Mouse (Mus musculus) neural tube, embryonic 15.5 days (tissue): ENCODE results near the gene Trem3. TPM values are rescaled to one million over a fixed set of nuclear protein-coding genes. Genes with fewer than 3 reads are reported as not detected.
A peak's percentile ranks its signal among the peaks of the same experiment; 100 is the strongest.

ENCODE experiments used
- ATAC-seq: fragments of 200-750 bp; cut with Nextera tagmentation; 2 replicates; pipeline ENCODE4 v1.8.0; 2017; ENCODE audit warnings: mild to moderate bottlenecking, moderate TSS enrichment, moderate library complexity; ENCODE audit not compliant: low FRiP score
- H3K27ac ChIP-seq: fragments of 300-500 bp; sonication (generic); replicated peaks from 2 replicates; pipeline ENCODE4 v1.5.1; 2015; ENCODE audit warnings: mild to moderate bottlenecking, inconsistent platforms
- H3K27me3 ChIP-seq: fragments of 300-500 bp; sonication (generic); replicated peaks from 2 replicates; pipeline ENCODE4 v1.6.1; 2015; ENCODE audit warnings: inconsistent platforms
- H3K36me3 ChIP-seq: fragments of 300-500 bp; sonication (generic); 2 replicates; pipeline ENCODE4 v1.6.1; 2015; ENCODE audit warnings: inconsistent platforms
- H3K4me1 ChIP-seq: fragments of 300-500 bp; sonication (generic); 2 replicates; pipeline ENCODE4 v1.6.1; 2015; ENCODE audit warnings: inconsistent platforms
- H3K4me2 ChIP-seq: fragments of 300-500 bp; sonication (generic); 2 replicates; pipeline ENCODE4 v1.6.1; 2015; ENCODE audit warnings: inconsistent platforms, mild to moderate bottlenecking, moderate library complexity
- H3K4me3 ChIP-seq: fragments of 300-500 bp; sonication (generic); replicated peaks from 2 replicates; pipeline ENCODE4 v1.5.1; 2015; ENCODE audit warnings: mild to moderate bottlenecking, inconsistent platforms
- H3K9ac ChIP-seq: fragments of 300-500 bp; sonication (generic); replicated peaks from 2 replicates; pipeline ENCODE4 v1.6.1; 2015; ENCODE audit warnings: mild to moderate bottlenecking, inconsistent platforms
- H3K9me3 ChIP-seq: fragments of 300-500 bp; sonication (generic); replicated peaks from 2 replicates; pipeline ENCODE4 v1.6.1; 2016; ENCODE audit warnings: inconsistent platforms
- WGBS: fragments of 180-500 bp; shearing (Covaris S2); methylation state at CpG from one replicate; pipeline ENCODE4 v1.1.7; 2015; ENCODE audit warnings: mixed read lengths; 5-methylcytosine and 5-hydroxymethylcytosine counted together
- polyA plus RNA-seq: library from polyadenylated mRNA; unstranded; fragments of >200 nt; fragmentation: Nextera tagmentation; extraction: Ambion mirVana; gene quantifications from 2 replicates; pipeline ENCODE4 v1.2.1, GENCODE M21; 2015

The Trem3 gene
- polyA plus RNA-seq, 1 experiment from 2014 or later = not detected

DNA sequence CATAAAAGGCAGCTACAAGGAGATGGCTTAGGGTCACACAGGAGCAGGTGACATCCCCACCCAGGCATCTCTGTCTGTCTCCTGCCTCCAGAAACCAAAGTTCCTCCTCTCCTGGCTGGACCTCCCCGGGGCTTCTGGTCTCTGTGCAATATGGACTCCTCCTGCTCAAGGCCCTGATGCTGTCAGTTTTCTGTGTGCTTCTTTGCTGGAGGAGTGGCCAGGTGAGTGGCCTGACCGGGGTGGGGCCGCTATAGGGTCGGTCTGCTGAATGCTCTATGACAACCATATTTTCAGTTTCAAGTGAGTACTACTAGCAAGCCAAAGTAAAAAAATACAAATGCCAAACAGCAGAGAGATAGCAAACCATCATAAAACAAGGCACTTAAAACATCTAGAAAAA is 25.0 kb downstream of the Trem3 start:
- 92% methylated on average over 4 of the region's 4 CpGs for WGBS
- no peak for ATAC-seq
- no peaks in the 10 kb centered on the region for H3K9me3 ChIP-seq
- H3K4me2 ChIP-seq = no peak overlapping the region
- no peaks in the 10 kb centered on the region for H3K36me3 ChIP-seq
- no peaks in the 10 kb centered on the region for H3K4me1 ChIP-seq
- H3K27me3 ChIP-seq = no peaks in the 10 kb centered on the region
- H3K27ac ChIP-seq = no peak overlapping the region
- no peak overlapping the region for H3K4me3 ChIP-seq
- no peak overlapping the region for H3K9ac ChIP-seq

DNA sequence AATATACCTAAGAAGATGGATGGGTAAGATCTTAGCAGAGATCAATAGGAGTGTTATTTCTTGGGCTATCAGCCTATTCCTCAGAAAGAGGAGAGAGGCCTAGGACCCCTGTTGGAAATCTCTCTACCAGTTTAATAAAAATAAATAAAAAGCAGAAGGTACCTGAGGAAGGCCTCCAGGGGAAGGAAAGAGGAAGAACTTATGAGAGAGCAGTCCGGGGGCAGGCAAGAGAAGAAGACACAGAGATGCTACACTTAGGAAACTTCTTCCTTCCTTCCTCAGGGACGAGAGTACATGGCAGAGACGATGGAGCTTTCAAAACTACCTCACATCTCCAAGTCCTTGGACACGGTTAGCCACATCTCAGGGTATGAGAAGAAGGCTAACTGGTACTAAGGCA is 26.5 kb downstream of the Trem3 start:
- H3K4me1 ChIP-seq = no peaks in the 10 kb centered on the region

DNA sequence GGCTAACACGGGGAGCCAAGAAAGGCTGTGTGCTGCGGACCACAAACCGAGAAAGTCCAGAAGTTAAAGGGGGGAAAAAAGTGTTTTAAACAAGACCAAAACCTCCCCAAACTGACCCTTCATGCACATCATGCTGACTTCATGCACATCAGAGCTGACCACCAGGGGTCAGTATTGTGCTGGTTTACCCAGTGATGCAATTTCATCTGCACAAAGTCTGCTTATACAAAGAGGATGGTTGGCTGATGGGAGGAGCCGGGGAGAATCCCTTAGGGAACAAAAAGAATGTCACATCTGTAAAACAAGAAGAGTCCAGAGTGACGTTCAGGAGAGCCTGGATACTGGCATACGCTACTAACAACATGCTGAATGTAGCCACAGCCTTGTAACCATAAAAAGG is 27.3 kb downstream of the Trem3 start:
- Histone ChIP-seq H3K9me3 (no peaks in the 10 kb centered on the region), H3K4me1 (no peaks in the 10 kb centered on the region)
- no peak for ATAC-seq

More for the DNA sequence above, 26.5 kb downstream of the Trem3 start:
- H3K27me3 ChIP-seq = no peaks in the 10 kb centered on the region
- WGBS = 84% methylated on average over 4 of the region's 4 CpGs
- ATAC-seq = no peak
- H3K27ac ChIP-seq = no peak overlapping the region
- no peaks in the 10 kb centered on the region for H3K36me3 ChIP-seq
- H3K9me3 ChIP-seq = no peaks in the 10 kb centered on the region
- H3K4me2 ChIP-seq = no peak overlapping the region
- H3K9ac ChIP-seq = no peak overlapping the region
- no peak overlapping the region for H3K4me3 ChIP-seq

DNA sequence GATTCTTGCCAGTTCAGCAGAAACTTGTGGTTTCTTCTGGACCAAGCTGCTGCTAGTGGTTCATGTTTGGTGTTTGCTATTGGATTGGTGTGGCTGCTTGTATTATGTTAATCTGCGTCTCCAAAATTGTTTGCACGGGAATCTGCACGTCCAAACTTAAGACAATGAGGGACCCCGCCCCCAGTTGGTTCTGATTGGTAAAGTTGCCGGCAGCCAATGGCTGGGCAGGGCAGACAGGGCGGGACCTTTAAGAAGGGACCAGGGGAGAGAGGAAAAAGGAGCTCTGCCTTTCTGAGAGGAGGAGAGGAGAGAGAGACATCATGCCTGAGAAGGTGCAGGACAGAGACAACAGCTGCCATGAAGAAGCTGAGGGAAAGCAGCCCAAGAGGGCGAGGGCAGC is 28.2 kb downstream of the Trem3 start:
- Histone ChIP-seq H3K4me3 (no peak overlapping the region), H3K36me3 (no peaks in the 10 kb centered on the region), H3K9ac (no peak overlapping the region), H3K27me3 (no peaks in the 10 kb centered on the region), H3K4me2 (no peak overlapping the region), H3K9me3 (no peaks in the 10 kb centered on the region), H3K27ac (no peak overlapping the region), H3K4me1 (no peaks in the 10 kb centered on the region)
- 59% methylated on average over 7 of the region's 7 CpGs for WGBS
- no peak for ATAC-seq

More for the DNA sequence above, 27.3 kb downstream of the Trem3 start:
- no peak overlapping the region for H3K4me2 ChIP-seq
- H3K9ac ChIP-seq = no peak overlapping the region
- WGBS = 29% methylated on average over 6 of the region's 6 CpGs
- H3K4me3 ChIP-seq = no peak overlapping the region
- no peaks in the 10 kb centered on the region for H3K36me3 ChIP-seq
- no peak overlapping the region for H3K27ac ChIP-seq
- no peaks in the 10 kb centered on the region for H3K27me3 ChIP-seq

DNA sequence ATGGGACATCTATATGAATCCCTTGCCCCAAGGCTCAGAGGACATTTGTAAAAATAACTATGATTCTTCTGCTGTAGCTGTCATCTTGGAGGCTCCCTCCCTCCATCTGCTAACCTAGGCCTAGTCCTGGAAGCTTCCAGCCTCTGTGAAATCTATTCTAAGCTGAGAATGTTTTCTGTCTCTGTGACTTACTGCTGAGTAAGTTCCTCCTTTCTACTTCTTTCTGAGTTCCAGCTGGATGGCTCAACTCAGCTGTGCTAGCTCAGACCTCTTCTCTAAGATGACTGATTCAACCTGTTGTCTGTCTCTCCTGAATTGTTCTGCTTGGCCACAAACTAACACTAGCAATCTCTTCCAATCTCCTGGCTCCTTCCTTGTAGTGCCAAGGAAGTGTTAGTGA is 30.8 kb downstream of the Trem3 start:
- no peaks in the 10 kb centered on the region for H3K9me3 ChIP-seq
- H3K27ac ChIP-seq = no peak overlapping the region
- H3K27me3 ChIP-seq = no peaks in the 10 kb centered on the region
- no peak overlapping the region for H3K9ac ChIP-seq
- no peak overlapping the region for H3K4me2 ChIP-seq
- H3K36me3 ChIP-seq = no peaks in the 10 kb centered on the region
- H3K4me3 ChIP-seq = no peak overlapping the region
- peaks cover 9% of the 10 kb centered on the region; the same call in 1 of the 2 replicates for H3K4me1 ChIP-seq
- ATAC-seq = no peak

DNA sequence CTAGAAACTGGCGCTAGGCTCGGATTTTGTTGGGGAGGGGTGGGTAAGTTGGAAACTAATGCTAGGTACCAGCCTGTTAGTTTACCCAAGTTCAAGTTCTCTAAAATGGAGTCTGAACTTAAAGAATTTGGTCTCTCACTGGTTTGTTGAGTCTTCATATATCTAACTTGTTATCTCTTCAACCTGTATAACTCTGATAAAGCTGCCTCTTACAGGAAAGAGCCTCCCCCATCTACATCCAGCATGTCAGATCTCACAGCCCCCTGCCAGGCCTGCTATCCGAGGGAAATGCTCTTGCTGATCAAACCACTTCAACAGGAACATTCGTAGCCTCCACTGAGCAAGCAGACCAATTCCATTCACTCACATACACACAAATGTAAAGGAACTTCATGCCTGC is 31.4 kb downstream of the Trem3 start:
- Histone ChIP-seq H3K9ac (no peak overlapping the region), H3K4me1 (peaks cover 9% of the 10 kb centered on the region; the same call in 1 of the 2 replicates), H3K36me3 (no peaks in the 10 kb centered on the region), H3K27ac (no peak overlapping the region), H3K4me3 (no peak overlapping the region), H3K4me2 (no peak overlapping the region), H3K9me3 (no peaks in the 10 kb centered on the region), H3K27me3 (no peaks in the 10 kb centered on the region)
- WGBS = 91% methylated on average over 4 of the region's 4 CpGs
- no peak for ATAC-seq

DNA sequence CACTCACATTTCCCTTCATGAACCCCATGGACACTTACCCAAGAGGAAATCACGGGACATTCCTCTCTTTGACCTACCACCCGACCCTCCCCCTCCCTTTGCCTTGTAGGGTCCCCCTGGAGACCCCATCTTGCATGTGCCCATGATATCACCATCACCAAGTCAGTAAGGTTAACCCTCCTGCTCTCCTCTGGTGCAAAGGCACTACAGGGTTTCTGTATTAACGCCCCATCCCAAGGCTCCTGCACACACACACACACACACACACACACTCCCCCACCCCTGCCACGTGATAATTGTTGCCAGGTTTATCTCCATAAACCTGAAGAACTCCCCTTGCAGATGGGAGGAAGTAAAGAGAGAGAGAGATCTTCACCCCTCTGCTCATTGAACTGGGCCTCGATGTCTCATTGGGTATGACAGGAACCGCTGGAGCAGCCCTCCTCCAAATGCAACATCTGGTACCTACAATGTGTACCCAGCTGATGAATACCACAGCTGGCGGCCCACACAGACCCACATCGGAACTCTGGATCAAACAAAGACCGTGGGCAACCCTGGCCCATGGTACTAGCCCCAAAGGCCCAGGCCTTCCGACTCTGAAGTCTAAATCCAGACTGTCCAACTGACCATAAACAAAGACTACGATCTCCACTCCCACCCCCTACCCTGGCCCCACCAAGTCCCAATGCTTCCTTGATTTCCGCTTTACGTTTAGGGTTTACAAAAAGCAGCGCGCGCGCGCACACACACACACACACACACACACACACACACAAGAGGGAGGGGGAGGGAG is 33.6 kb downstream of the Trem3 start:
- Histone ChIP-seq H3K27ac (no peak overlapping the region), H3K27me3 (no peaks in the 10 kb centered on the region), H3K4me1 (peaks cover 9% of the 10 kb centered on the region; the same call in 1 of the 2 replicates), H3K4me3 (peak overlapping the region; percentile 15), H3K36me3 (no peaks in the 10 kb centered on the region), H3K9me3 (no peaks in the 10 kb centered on the region), H3K9ac (no peak overlapping the region), H3K4me2 (peak overlapping the region; percentile 48)
- ATAC-seq = no peak
- 39% methylated on average over 18 of the region's 18 CpGs for WGBS

DNA sequence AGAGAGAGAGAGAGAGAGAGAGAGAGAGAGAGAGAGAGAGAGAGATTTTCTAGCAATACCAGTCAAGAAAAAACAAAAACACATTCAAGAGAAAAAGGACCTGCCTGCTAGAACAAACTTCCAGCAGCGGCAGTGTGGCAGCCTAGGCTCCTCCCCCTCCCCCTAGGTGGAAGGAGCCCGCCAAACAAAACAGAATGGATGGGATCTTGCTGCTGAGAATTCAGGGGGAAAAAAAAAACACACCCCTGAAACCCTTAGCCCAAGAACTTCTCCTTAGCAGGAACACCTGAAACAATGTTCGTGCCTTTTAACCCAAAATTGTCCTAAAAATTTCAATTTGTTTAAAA is 34.1 kb downstream of the Trem3 start:
- Histone ChIP-seq H3K27me3 (no peaks in the 10 kb centered on the region), H3K4me1 (peaks cover 9% of the 10 kb centered on the region; the same call in 1 of the 2 replicates), H3K27ac (no peak overlapping the region), H3K4me3 (peak overlapping the region; percentile 15), H3K4me2 (peak overlapping the region; percentile 48), H3K9me3 (no peaks in the 10 kb centered on the region), H3K36me3 (no peaks in the 10 kb centered on the region), H3K9ac (no peak overlapping the region)
- WGBS = 6% methylated on average over 3 of the region's 3 CpGs
- no peak for ATAC-seq

DNA sequence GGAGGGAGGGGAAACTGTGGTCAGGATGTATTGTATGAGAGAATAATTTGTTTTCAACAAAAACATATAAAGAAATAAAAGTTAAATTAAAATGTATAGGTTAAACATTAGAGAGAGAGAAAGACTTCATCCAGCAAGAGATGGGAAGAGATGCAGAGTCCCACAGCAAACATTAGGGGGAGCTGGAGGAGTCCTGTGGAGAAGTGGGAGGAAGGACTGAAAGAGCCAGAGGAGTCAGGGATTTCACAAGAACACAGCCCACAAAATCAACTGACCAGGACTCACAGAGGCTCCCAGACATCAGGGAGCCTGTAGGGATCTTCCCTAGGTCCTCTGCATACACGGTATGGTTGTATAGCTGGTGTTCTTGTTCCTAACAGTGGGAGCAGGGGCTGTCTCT is 39.2 kb downstream of the Trem3 start:
- H3K9ac ChIP-seq = no peak overlapping the region
- no peak overlapping the region for H3K4me2 ChIP-seq
- 75% methylated on average over 1 of the region's 1 CpGs for WGBS
- no peak for ATAC-seq
- H3K27me3 ChIP-seq = no peaks in the 10 kb centered on the region
- H3K9me3 ChIP-seq = no peaks in the 10 kb centered on the region
- H3K4me1 ChIP-seq = peaks cover under 1% of the 10 kb centered on the region; the same call in 1 of the 2 replicates
- H3K4me3 ChIP-seq = no peak overlapping the region
- H3K36me3 ChIP-seq = no peaks in the 10 kb centered on the region
- H3K27ac ChIP-seq = no peak overlapping the region

DNA sequence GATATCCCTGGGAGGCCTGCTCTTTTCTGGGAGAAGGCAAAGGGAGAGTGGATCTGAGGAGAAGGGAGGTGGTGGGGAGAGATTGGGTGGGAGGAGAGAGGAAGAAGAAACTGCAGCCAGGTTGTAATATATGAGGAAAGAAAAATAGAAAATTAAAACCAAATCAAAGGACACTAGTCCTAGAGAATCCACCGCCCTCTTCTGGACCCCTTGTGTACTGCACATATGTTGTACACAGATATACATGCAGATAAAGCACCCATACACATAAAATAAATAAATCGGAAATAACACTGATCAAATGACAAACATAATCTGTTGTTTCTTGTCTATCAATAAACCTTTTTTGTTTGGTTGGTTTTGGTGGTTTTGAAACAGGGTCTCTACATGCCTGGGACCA is 39.7 kb downstream of the Trem3 start:
- Histone ChIP-seq H3K4me2 (no peak overlapping the region), H3K27ac (no peak overlapping the region), H3K9me3 (no peaks in the 10 kb centered on the region), H3K9ac (no peak overlapping the region), H3K36me3 (no peaks in the 10 kb centered on the region), H3K27me3 (no peaks in the 10 kb centered on the region), H3K4me3 (no peak overlapping the region), H3K4me1 (no peaks in the 10 kb centered on the region)
- no peak for ATAC-seq
- WGBS = 68% methylated on average over 2 of the region's 2 CpGs

DNA sequence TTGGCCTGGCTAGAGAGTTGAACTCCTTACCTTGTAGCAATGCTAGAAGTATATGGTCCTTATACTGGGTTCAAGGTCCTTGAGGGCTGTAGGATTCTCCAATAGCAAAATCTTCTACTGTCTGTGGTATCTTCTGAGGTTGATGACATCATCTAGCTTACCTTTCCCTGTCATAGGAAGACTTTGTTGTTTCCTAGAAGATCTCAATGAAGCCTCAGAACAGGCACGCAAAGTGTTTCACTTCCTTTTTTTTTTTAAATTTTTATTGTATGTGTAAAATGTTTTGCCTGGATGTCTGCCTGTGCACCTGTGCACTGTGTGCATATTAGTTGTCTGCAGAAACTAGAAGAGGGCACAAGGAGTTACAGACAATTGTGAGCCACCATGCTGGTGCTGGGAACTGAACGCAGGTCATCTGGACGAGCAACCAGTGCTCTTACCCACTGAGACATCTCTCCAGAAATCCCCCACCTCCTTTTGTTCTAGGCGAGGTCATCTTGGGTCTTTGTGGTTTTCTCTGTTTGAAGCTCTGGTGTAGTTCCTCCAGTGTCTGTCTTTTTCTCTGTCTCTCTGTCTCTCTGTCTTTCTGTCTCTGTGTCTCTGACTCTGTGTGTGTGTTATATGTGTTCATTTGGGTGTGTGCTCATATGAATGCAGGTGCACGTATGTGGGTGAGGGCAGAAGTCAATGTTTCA is 46.1 kb downstream of the Trem3 start:
- no peaks in the 10 kb centered on the region for H3K9me3 ChIP-seq
- no peaks in the 10 kb centered on the region for H3K27me3 ChIP-seq
- no peaks in the 10 kb centered on the region for H3K4me1 ChIP-seq
- no peak for ATAC-seq
- no peak overlapping the region for H3K4me2 ChIP-seq
- no peaks in the 10 kb centered on the region for H3K36me3 ChIP-seq
- no peak overlapping the region for H3K27ac ChIP-seq
- WGBS = 85% methylated on average over 5 of the region's 5 CpGs
- no peak overlapping the region for H3K4me3 ChIP-seq
- no peak overlapping the region for H3K9ac ChIP-seq

DNA sequence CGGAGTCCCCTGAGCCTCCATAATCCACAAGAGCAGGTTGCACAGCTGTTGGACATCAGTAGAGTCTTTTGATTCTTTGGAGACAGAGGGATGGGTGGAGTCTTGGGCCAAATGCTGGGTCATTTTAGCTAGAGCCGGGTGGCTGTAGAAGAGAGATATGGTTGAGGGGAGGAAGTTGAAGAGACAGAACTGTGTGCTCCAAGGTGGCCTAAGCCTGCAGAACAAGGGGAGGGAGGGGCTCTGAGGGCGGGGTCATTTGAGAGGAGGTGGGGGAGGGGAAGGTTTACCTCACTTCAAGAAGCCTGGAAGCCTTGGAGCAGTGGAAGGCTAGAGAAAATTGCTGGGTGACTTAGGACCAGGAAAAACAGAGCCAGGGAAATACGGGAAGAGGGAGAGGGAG is 51.6 kb downstream of the Trem3 start, which contains the start of gene Treml2:
Gene Treml2 (plus strand): TSS at position 296 of the 400 bp plus-strand sequence.
- no peak within 1 kb of the TSS for H3K9ac ChIP-seq
- H3K36me3 ChIP-seq = no peaks in the 10 kb centered on the region
- no peaks in the 10 kb centered on the region for H3K27me3 ChIP-seq
- H3K4me3 ChIP-seq = no peak within 1 kb of the TSS
- ATAC-seq = no peak
- no peaks in the 10 kb centered on the region for H3K9me3 ChIP-seq
- no peak within 1 kb of the TSS for H3K27ac ChIP-seq
- no peak within 1 kb of the TSS for H3K4me2 ChIP-seq
- H3K4me1 ChIP-seq = no peaks in the 10 kb centered on the region
- 40% methylated on average over 3 of the region's 4 CpGs for WGBS
